16 mouse cellular contexts compared by ENCODE assay signal in genomic region chr19:41686194-41686593, GRCm38 (mm10). TPM values are rescaled to one million over a fixed set of nuclear protein-coding genes. Genes with fewer than 3 reads are reported as not detected.
DNase-seq lines count a peak whose midpoint lies in the region; TF ChIP-seq lines count a peak whose summit lies in the region.
"Had no signal": no experiment of that assay in that cellular context is flagged by ENCODE, and none has a peak within 500 bp of the region (broad histone marks: within the 10 kb centered on the region; RNA-seq: fewer than 3 reads in every experiment).

No protein-coding gene starts in this region.

- peak overlapping the region; percentile 69; the same call in 1 of the 2 replicates for H3K27ac ChIP-seq in layer of hippocampus, adult 2 months
- H3K27ac ChIP-seq: embryonic facial prominence, embryonic 13.5 days; midbrain, embryonic 15.5 days had no signal

- DNase-seq in layer of hippocampus, adult 2 months (ENCODE audit: low spot score in 2 of 2): no peak
- no peak for DNase-seq in layer of hippocampus, postnatal 36 days
- DNase-seq in 416B (ENCODE audit: low read depth): peak; percentile 37
- peak; percentile 29 to 34 for DNase-seq in B cell, adult 2 months
- peak; percentile 74 for DNase-seq in ZHBTc4 (ENCODE audit: low read depth, low spot score)
- DNase-seq in embryo, embryonic 10 days (ENCODE audit: low spot score): no peak
- no peak for DNase-seq in urinary bladder, adult 18-20 months (ENCODE audit: low spot score in 2 of 2)
- no peak for DNase-seq in yolk sac, embryonic 10.5 days (ENCODE audit: low spot score)
- DNase-seq: adrenal gland, postnatal 36 days; cerebellum, adult 11 months; heart, adult 18-20 months; kidney, adult 8-10 months; kidney, postnatal 4 days had no signal

- H3K4me3 ChIP-seq in layer of hippocampus, adult 2 months: no peak overlapping the region
- H3K4me3 ChIP-seq: embryonic facial prominence, embryonic 13.5 days; hindbrain, embryonic 13.5 days; midbrain, embryonic 15.5 days had no signal

- TF ChIP-seq CTCF in layer of hippocampus, adult 2 months (conservative IDR thresholded peaks at IDR 0.05): peak; percentile 59

RNA-seq across cellular contexts. Expression of gene Slit1, which starts 57.3 kb away (rescaled TPM):
- total RNA-seq in layer of hippocampus, adult 2 months (2021): 100 to 1,000 TPM; 232 to 244 TPM
- total RNA-seq in layer of hippocampus, postnatal 36 days (2021): 100 to 1,000 TPM; 212 to 242 TPM

Comparison
In these comparisons a context has a peak if more than half of its experiments do, and no peak if none do; other contexts are left out.
1. DNase-seq: peak in 416B (single experiment), B cell, adult 2 months (2 of 2) and ZHBTc4 (single experiment); none in layer of hippocampus, adult 2 months (0 of 2), layer of hippocampus, postnatal 36 days (0 of 2), embryo, embryonic 10 days (single experiment), urinary bladder, adult 18-20 months (0 of 2) and yolk sac, embryonic 10.5 days (single experiment).